Mouse (Mus musculus) heart, embryonic 15.5 days (tissue): ENCODE results near the gene Adar. TPM values are rescaled to one million over a fixed set of nuclear protein-coding genes. Genes with fewer than 3 reads are reported as not detected.

Experiments used
- ATAC-seq: fragments of 200-750 bp; cut with Nextera tagmentation; replicated peaks from 2 replicates; pipeline ENCODE4 v1.8.0; 2017; ENCODE audit warnings: low read depth, moderate TSS enrichment; ENCODE audit not compliant: insufficient number of reproducible peaks, insufficient read depth, low FRiP score
- H3K27ac ChIP-seq: fragments of 300-500 bp; sonication (generic); 2 replicates; pipeline ENCODE4 v1.5.1; 2015; ENCODE audit warnings: mild to moderate bottlenecking, inconsistent platforms
- H3K27me3 ChIP-seq: fragments of 300-500 bp; sonication (generic); 2 replicates; pipeline ENCODE4 v1.6.1; 2015; ENCODE audit warnings: inconsistent platforms
- H3K36me3 ChIP-seq: fragments of 300-500 bp; sonication (generic); 2 replicates; pipeline ENCODE4 v1.6.1; 2015; ENCODE audit warnings: mild to moderate bottlenecking, inconsistent platforms
- H3K4me1 ChIP-seq: fragments of 300-500 bp; sonication (generic); replicated peaks from 2 replicates; pipeline ENCODE4 v1.6.1; 2015; ENCODE audit warnings: inconsistent platforms
- H3K4me2 ChIP-seq: fragments of 300-500 bp; sonication (generic); 2 replicates; pipeline ENCODE4 v1.6.1; 2015; ENCODE audit warnings: inconsistent platforms, mild to moderate bottlenecking, moderate library complexity
- H3K4me3 ChIP-seq: fragments of 300-500 bp; sonication (generic); 2 replicates; pipeline ENCODE4 v1.5.1; 2015; ENCODE audit warnings: mild to moderate bottlenecking, inconsistent platforms
- H3K9ac ChIP-seq: fragments of 300-500 bp; sonication (generic); 2 replicates; pipeline ENCODE4 v1.6.1; 2015; ENCODE audit warnings: mild to moderate bottlenecking, inconsistent platforms
- H3K9me3 ChIP-seq: fragments of 300-500 bp; sonication (generic); replicated peaks from 2 replicates; pipeline ENCODE4 v1.6.1; 2016; ENCODE audit warnings: inconsistent platforms
- WGBS: fragments of 180-500 bp; shearing (Covaris S2); methylation state at CpG from one replicate; pipeline ENCODE4 v1.1.7; 2015; ENCODE audit warnings: mixed read lengths; 5-methylcytosine and 5-hydroxymethylcytosine counted together
- polyA plus RNA-seq: library from polyadenylated mRNA; unstranded; fragments of >200 nt; fragmentation: Nextera tagmentation; extraction: Ambion mirVana; gene quantifications from 2 replicates; pipeline ENCODE4 v1.2.1, GENCODE M21; 2015

The Adar gene
- polyA plus RNA-seq, 1 experiment from 2014 or later: 6.1 TPM

GRCm38 (mm10) chr3:89700461-89700860, 14.4 kb upstream of the Adar start:
- H3K27ac ChIP-seq: no peak overlapping the region
- H3K4me2 ChIP-seq: no peak overlapping the region
- H3K9ac ChIP-seq: no peak overlapping the region
- H3K27me3 ChIP-seq: 0 out of 2 replicates have a peak, but pooled peaks cover under 1% of the 10 kb centered on the region
- WGBS: 78% methylated on average over 11 of the region's 11 CpGs
- no peaks in the 10 kb centered on the region for H3K4me1 ChIP-seq
- H3K36me3 ChIP-seq: no peaks in the 10 kb centered on the region
- no peaks in the 10 kb centered on the region for H3K9me3 ChIP-seq
- no peak for ATAC-seq
- no peak overlapping the region for H3K4me3 ChIP-seq

- ATAC-seq: no peak
- WGBS: 42% methylated on average over 3 of the region's 3 CpGs
- H3K4me3 ChIP-seq: no peak overlapping the region
- 0 out of 2 replicates have a peak, but pooled peaks cover 3% of the 10 kb centered on the region for H3K27me3 ChIP-seq
- no peak overlapping the region for H3K27ac ChIP-seq
- no peak overlapping the region for H3K9ac ChIP-seq
- no peak overlapping the region for H3K4me2 ChIP-seq
- no peaks in the 10 kb centered on the region for H3K4me1 ChIP-seq
- H3K9me3 ChIP-seq: no peaks in the 10 kb centered on the region
- H3K36me3 ChIP-seq: no peaks in the 10 kb centered on the region
Measured at GRCm38 (mm10) chr3:89703596-89703995, 11.2 kb upstream of the Adar start.

- no peak overlapping the region for H3K9ac ChIP-seq
- H3K4me1 ChIP-seq: no peaks in the 10 kb centered on the region
- no peak overlapping the region for H3K4me2 ChIP-seq
- 0 out of 2 replicates have a peak, but pooled peaks cover 3% of the 10 kb centered on the region for H3K27me3 ChIP-seq
- 67% methylated on average over 6 of the region's 6 CpGs for WGBS
- no peaks in the 10 kb centered on the region for H3K9me3 ChIP-seq
- no peak for ATAC-seq
- H3K27ac ChIP-seq: no peak overlapping the region
- no peak overlapping the region for H3K4me3 ChIP-seq
- H3K36me3 ChIP-seq: no peaks in the 10 kb centered on the region
Measured at GRCm38 (mm10) chr3:89704064-89704463, 10.8 kb upstream of the Adar start.

GRCm38 (mm10) chr3:89715207-89715966, 565 bp downstream of the Adar start:
- Histone ChIP-seq H3K4me3 (peak overlapping the region; percentile 79), H3K4me2 (peak overlapping the region; percentile 92), H3K27ac (peak overlapping the region; percentile 88), H3K4me1 (peaks cover 18% of the 10 kb centered on the region), H3K27me3 (peaks cover 8% of the 10 kb centered on the region; the same call in 1 of the 2 replicates), H3K36me3 (no peaks in the 10 kb centered on the region), H3K9ac (peak overlapping the region; percentile 79), H3K9me3 (no peaks in the 10 kb centered on the region)
- ATAC-seq: peak; percentile 44; the same call in 1 of the 2 replicates
- WGBS: 1% methylated on average over 59 of the region's 59 CpGs

GRCm38 (mm10) chr3:89715967-89716256, 1.1 kb downstream of the Adar start:
- Histone ChIP-seq H3K9ac (peak overlapping the region; percentile 79; the same call in 1 of the 2 replicates), H3K27ac (peak overlapping the region; percentile 88)
- WGBS: 32% methylated on average over 6 of the region's 6 CpGs

GRCm38 (mm10) chr3:89722032-89722431, 7.2 kb downstream of the Adar start:
- Histone ChIP-seq H3K27me3 (no peaks in the 10 kb centered on the region), H3K27ac (no peak overlapping the region)
- ATAC-seq: no peak

More at GRCm38 (mm10) chr3:89715967-89716256, 1.1 kb downstream of the Adar start:
- H3K4me1 ChIP-seq: peaks cover 18% of the 10 kb centered on the region
- no peaks in the 10 kb centered on the region for H3K9me3 ChIP-seq
- H3K4me3 ChIP-seq: peak overlapping the region; percentile 79
- no peaks in the 10 kb centered on the region for H3K36me3 ChIP-seq
- 0 out of 2 replicates have a peak, but pooled peaks have one; percentile 56 for ATAC-seq
- peak overlapping the region; percentile 92 for H3K4me2 ChIP-seq
- H3K27me3 ChIP-seq: peaks cover 7% of the 10 kb centered on the region; the same call in 1 of the 2 replicates

GRCm38 (mm10) chr3:89723400-89724084, 8.7 kb downstream of the Adar start:
- Histone ChIP-seq H3K27ac (no peak overlapping the region), H3K9ac (no peak overlapping the region), H3K4me3 (no peak overlapping the region), H3K4me2 (no peak overlapping the region), H3K4me1 (0 out of 2 replicates have a peak, but pooled peaks cover 8% of the 10 kb centered on the region), H3K36me3 (no peaks in the 10 kb centered on the region), H3K9me3 (no peaks in the 10 kb centered on the region), H3K27me3 (no peaks in the 10 kb centered on the region)
- no peak for ATAC-seq
- WGBS: 65% methylated on average over 7 of the region's 7 CpGs

More at GRCm38 (mm10) chr3:89722032-89722431, 7.2 kb downstream of the Adar start:
- H3K9me3 ChIP-seq: no peaks in the 10 kb centered on the region
- no peak overlapping the region for H3K4me3 ChIP-seq
- no peak overlapping the region for H3K4me2 ChIP-seq
- no peak overlapping the region for H3K9ac ChIP-seq
- 0 out of 2 replicates have a peak, but pooled peaks cover 6% of the 10 kb centered on the region for H3K4me1 ChIP-seq
- H3K36me3 ChIP-seq: no peaks in the 10 kb centered on the region

- no peak overlapping the region for H3K4me3 ChIP-seq
- no peak overlapping the region for H3K4me2 ChIP-seq
- WGBS: 14% methylated on average over 4 of the region's 4 CpGs
- H3K36me3 ChIP-seq: no peaks in the 10 kb centered on the region
- H3K9ac ChIP-seq: no peak overlapping the region
- no peaks in the 10 kb centered on the region for H3K27me3 ChIP-seq
- no peaks in the 10 kb centered on the region for H3K9me3 ChIP-seq
- peak; percentile 57 for ATAC-seq
- H3K27ac ChIP-seq: no peak overlapping the region
- H3K4me1 ChIP-seq: peaks cover 22% of the 10 kb centered on the region
Measured at GRCm38 (mm10) chr3:89727028-89727427, 12.2 kb downstream of the Adar start.

- peaks cover 19% of the 10 kb centered on the region for H3K4me1 ChIP-seq
- H3K9me3 ChIP-seq: no peaks in the 10 kb centered on the region
- no peak overlapping the region for H3K27ac ChIP-seq
- no peak overlapping the region for H3K4me3 ChIP-seq
- 74% methylated on average over 2 of the region's 2 CpGs for WGBS
- no peak overlapping the region for H3K9ac ChIP-seq
- no peaks in the 10 kb centered on the region for H3K27me3 ChIP-seq
- no peak for ATAC-seq
- H3K36me3 ChIP-seq: no peaks in the 10 kb centered on the region
- no peak overlapping the region for H3K4me2 ChIP-seq
Measured at GRCm38 (mm10) chr3:89728848-89729247, 14.0 kb downstream of the Adar start.

GRCm38 (mm10) chr3:89730350-89731331, 15.8 kb downstream of the Adar start:
- Histone ChIP-seq H3K36me3 (no peaks in the 10 kb centered on the region), H3K4me1 (peaks cover 19% of the 10 kb centered on the region), H3K27ac (peak overlapping the region; percentile 81), H3K27me3 (no peaks in the 10 kb centered on the region), H3K4me3 (peak overlapping the region; percentile 75), H3K4me2 (peak overlapping the region; percentile 71), H3K9me3 (no peaks in the 10 kb centered on the region), H3K9ac (peak overlapping the region; percentile 60)
- WGBS: 1% methylated on average over 32 of the region's 32 CpGs
- ATAC-seq: peak; percentile 92

GRCm38 (mm10) chr3:89732091-89732490, 17.3 kb downstream of the Adar start:
- Histone ChIP-seq H3K36me3 (no peaks in the 10 kb centered on the region; the same call in 1 of the 2 replicates), H3K4me3 (no peak overlapping the region), H3K9me3 (no peaks in the 10 kb centered on the region), H3K4me1 (peaks cover 16% of the 10 kb centered on the region), H3K9ac (no peak overlapping the region), H3K4me2 (no peak overlapping the region), H3K27me3 (no peaks in the 10 kb centered on the region), H3K27ac (no peak overlapping the region)
- ATAC-seq: no peak
- 71% methylated on average over 4 of the region's 4 CpGs for WGBS
